Mouse (Mus musculus) ES-CJ7 (cell line): ENCODE results near the gene Gm44579.

ENCODE experiments used
- DNase-seq: peaks from one replicate; pipeline ENCODE4 v3.0.0; 2011; ENCODE audit warnings: low read depth, low spot score

Gene Gm44579

DNA sequence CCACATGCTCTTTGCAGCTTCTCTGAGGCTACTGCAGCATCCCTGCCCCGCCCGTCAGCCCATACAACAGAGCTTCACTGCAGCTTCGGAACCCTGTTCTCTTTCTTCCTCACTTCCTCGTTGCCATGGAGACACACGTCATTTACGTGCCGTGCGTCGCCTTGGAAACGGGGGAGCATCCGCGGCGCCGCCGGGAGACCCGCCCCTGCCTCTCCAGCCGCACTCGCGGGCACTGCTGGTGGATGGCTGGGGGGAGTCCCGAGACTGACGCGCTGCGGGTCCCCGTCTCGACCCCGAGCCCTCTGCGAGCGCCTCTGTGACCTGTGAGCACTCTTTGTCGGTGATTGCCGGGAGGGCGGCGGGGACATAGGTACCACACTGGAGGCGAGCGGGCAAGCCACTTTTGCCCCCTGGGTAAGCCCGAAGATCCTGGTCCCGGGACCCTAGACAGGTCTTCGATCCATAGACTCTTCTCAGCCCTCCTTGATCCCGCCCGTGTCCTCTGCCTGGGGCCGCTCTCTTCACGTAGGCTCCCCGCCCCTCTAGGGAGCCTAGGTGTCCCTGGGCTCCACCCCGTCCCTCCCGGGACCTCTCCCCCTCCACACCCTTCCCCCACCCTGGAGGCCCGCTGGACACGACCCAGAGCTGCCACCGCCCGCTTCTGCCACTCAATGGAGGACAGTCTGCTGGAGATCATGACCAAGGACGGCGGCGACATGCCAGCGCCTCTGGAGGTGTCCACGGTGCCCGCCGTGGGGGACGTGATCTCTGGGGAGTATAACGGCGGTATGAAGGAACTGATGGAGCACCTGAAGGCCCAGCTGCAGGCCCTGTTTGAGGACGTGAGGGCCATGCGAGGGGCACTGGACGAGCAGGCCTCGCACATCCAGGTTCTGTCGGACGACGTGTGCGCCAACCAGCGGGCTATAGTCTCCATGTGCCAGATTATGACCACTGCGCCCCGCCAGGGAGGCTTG is 52.8 kb downstream of the Gm44579 start:
- peak; percentile 95 for DNase-seq

DNA sequence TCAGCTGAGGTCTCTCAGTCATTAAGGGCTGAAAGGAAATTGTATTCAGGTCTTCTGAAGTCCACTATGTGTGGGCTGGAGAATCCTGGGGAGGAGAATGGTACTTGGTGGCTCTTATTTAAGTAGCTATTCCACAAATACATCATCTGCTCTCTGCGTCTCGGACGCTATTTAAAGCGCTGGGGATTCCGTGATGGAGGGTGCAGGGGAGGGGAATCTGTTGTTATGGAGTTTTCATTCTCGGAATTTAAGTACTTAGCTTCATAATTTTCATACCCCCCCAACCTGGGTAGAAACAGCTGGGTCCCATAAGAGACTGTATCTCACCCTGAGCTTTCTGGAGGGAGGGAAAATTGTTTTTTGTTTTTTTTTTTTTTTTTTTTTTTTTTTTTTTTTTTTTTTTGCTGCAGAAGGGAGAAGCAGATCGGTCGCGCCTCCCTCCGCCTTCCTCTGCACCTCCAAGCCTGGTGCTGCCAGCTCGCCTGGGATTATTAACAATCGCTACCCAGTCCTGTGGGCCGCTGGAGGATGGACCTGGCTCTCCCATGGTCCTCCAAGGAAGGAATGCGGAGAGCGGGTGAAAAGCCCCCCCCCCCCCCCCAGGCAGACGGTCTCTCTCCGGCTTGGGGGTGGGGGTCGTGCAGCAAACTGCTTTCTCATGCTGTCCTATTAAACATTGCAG is 53.7 kb downstream of the Gm44579 start, which contains the start of gene Ccdc184:
TSS of gene Ccdc184 (plus strand) at position 196 of the 682 bp plus-strand sequence.
- no peak for DNase-seq

DNA sequence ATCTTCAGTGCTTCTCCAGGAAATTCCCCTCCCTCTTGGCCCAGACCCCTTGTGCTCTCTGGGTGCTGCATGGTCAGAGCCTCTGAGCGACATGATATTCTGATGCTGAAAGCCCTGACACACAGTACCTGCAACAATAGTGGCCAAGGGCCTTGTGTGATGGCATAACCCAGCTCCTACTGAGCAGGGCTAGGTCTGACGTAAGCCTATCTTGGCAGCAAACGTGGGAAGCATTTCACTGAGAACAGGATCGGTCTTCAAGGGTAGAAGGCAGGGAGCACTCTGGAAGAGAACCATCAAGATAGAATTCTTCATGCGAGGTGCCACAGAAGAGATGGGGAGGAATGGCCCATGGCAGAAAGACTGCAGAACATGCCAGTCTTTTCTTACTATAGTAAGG is 55.3 kb downstream of the Gm44579 start, which contains the start of gene Asb8:
TSS of gene Asb8 (minus strand) at position 101 of the 400 bp plus-strand sequence.
- no peak for DNase-seq

DNA sequence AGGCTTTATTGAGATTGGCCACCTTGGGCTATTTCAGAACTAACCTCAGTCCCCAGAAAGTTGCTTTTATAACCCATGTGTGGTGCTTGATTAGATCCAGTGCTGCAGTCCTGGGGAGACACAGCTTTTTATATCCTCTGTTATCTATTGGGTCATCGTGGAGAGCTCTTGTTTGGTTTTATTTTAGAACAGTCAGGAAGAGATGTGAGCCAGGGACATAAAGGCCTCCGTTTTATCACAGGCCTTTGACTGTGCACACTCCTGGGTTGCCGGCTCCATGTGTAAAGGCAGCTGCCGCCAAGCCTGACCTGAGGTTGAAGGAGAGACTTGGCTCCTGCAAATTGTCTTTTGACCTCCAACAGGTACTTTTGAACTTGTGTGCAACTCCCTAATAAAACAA is 58.2 kb downstream of the Gm44579 start:
- no peak for DNase-seq

DNA sequence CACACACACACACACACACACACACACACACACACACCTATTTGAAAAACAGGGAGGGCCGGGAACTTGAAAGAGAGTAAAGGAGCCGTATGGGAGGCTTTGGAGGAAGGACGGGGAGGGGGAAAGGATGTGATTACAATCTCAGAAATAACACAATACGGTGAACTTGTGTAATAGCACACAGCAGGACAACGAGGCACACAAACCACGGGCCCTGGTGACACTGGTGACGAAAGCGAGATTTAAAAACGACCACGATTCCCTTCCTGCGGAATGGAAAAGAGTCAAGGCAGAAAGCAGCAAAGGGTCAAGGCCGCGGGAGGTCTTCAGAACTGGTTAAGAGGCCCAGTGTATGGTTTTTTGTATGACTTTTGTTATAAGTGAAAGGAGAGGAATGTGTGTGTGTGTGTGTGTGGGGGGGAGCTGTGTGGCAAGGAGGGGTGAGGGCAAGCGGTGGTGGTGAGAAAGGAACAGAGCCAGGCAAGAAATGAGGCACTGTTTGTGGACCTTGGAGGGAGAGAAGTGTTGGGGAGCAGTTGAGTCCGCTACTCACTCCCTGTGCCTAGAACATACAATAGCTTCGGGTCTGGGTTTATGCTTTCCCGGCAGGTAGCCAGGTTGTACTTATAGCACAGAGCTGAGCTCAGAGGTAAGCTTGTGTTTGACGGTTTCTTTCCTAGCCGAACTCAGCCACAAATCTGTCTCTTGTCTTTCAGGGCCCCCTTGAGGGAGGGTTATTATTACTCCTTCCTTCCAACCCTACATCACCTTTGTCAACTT is 59.6 kb downstream of the Gm44579 start:
- no peak for DNase-seq

DNA sequence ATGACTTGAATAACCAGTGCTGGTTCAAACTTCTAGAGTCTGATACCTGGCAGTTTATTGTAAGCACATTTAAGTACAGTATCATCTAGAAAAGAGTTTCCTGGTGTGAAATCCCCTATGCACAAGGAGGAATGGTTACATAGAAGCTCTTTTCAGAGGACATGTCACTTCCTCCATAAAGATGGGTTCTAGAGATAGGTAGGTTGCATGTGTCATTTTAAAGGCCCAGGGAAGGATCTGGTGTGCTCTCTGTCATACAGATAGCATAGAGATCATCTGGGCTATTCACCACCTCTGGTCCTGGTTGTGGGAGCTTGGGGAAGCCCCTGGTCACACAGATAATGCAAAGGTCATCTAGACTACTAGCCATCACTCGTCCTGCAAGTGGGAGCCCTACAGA is 63.5 kb downstream of the Gm44579 start:
- no peak for DNase-seq

DNA sequence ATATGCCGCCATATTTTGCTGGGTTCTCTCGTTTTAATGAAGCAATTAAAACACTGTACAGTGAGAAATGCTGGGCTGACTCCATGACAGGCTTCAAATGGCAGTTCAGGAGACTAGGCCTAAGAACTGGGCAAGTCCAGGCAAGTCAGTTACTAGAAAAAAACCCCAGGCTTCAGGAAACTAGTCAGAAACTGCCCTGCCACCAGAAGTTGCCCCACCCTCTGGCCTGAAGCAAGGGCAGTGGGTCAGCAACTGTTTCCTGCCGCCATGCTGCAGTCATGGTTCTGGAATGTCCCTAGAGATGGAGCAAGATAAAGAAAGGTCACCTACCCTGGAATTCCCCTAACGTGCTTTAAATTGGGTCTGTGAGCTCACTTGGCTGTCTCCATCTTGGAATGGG is 64.8 kb downstream of the Gm44579 start:
- DNase-seq, result peak; percentile 73

DNA sequence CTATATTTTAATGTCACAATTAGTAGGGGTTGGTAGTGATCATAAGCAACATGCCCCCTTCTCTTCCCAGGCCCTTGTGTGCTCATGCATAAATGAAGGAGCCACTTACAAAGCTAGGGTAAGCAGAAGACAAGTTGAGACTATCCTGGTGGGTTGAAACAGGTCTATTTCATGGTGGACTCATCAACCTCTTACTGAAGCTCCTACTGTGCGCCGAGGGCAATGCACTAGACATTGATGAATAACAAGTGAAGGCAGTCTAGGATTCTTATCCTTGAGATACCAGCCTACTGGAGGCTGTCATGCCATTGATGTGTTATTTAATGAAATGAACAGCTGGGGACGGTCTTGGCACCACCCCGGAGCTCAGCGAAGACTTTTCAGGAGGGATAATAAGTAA is 65.5 kb downstream of the Gm44579 start:
- DNase-seq, result no peak

DNA sequence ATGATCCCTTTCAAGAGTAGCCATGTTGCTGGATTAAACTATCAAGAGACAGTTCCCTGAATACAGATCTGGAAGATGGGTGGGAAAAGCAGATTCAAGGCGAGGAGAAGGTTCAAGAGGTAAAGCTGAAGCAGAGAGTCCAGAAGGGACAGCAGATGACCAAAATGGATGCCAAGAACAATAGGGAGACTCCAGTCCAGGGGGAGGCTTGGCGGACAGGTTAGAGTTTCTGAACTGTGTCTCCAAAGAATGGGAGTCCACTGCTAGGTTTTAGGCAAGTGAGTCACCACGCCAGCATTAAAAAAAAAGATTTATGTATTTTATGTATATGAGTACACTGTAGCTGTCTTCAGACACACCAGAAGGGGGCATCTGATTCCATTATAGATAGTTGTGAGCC is 66.1 kb downstream of the Gm44579 start:
- DNase-seq, result no peak

DNA sequence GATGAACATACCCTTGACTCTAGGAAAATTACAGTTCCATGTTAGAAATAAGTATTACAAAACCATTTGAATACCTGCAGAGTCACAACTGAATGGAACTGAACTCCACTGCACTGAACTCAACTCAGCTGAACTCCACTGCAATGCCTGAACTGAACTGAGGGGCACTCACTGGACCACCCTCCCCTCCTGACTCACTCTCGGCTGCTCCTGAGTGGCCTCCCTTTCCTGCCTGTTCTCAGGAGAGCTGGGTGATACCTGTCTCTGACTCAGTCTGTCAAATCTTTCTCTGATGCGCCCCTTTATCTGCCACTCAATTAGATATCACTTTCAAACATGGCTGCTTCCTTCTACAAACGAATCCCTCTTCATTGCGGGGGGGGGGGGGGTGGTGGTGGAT is 66.6 kb downstream of the Gm44579 start:
- DNase-seq, result peak; percentile 23

DNA sequence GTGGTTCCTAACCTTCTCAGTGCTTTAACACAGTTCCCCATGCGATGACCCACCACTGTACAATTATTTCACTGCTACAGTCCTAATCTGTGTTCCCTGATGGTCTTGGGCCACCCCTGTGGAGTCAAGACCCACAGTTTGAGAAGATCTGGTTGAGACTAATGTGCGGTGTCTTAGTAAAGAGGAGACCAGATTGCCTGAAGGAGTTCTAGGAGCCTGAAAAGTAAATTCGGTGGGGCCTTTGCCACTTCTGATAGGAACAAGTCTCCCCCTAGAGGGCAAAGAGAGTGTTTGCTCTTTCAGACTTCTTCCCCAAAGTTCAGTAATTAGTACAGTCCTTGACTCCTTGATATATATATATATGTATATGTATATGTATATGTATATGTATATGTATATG is 67.2 kb downstream of the Gm44579 start:
- peak; percentile 74 for DNase-seq

DNA sequence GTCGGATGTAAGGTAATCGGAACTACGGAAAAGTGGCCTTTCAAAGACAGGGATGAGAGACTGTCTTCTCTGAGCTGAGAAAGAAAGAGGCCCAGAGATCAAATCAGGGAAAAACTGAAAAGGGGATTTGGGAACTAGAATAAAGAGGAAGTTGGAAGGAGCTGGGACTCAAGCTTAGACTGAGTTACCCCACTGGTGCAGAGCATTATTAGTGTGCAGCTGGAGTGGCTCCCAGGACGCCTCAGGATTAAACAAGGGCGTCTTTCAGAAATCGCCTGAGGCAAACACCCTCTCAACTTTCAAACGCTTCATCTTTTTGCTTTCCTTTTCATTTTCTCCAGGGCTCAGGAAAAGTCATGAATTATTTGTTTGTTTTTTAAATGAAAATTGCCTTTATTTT is 67.9 kb downstream of the Gm44579 start:
- DNase-seq, result no peak

DNA sequence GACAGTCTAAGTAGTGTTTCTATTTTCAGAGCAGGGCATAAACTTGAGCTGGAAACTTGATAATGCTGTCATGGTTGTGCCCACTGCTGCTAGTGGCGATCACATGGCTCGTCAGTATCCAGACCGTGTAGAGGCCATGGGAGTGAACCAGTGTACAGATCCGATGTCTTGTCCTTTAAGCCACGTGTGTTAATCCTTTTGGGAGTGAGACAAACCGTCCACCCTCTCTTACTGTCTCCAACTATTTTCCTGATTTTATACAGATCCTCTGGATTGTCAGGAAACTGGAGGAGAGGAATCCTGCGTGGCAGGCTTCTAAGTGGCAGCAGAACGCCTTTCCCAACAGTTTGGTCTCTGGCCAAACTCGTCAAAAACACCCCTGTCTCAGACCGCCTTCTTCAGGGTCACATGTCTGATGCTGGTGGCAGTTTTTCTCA is 71.6 kb downstream of the Gm44579 start:
- no peak for DNase-seq

DNA sequence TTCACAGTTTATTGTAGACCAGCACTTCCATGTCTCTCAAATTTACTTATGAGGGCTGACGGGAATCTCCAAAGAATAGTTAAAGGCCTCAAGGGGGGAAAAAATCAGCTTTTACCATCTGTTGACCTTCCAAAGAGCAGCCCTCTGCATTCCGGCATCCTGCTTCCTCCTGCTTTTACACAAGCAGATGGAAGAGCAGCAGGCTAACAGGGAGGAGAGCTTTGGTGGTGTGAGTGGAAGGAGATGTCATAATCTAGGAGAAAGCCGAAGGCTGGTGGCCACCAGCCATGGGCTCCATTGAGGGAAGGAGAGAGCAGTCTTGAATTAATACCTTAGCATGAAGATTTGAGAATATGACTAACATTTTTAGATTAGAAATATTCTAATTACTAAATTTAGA is 72.4 kb downstream of the Gm44579 start:
- no peak for DNase-seq

DNA sequence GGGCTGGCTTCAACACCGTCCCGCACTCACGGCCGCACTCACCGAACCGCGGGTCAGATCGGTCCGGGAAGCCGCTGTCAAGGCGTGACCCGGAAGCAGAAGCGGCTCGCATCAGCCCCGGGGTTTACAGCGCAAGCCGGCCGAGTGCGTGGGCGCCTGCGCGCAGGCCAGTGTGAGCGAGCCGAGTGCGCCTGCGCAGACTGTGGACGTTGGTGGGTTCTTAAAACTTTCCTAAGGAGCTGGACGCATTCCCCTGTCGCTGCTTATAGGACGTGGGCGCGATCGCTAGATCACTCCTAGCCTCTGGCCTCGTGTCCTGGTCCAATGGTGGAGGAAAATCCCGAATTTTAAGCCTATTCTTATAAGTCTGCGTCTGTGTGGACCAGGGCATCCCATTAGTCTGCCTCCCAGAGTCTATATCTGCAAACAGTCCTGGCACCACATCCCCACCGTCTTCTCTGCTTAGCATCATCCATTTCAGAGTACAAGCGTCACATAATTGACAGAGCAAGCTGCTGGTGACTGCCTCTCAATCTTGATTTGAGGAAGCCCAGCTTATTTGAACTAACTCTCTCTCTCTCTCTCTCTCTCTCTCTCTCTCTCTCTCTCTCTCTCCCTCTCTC is 75.1 kb downstream of the Gm44579 start:
- DNase-seq, result peak; percentile 94

DNA sequence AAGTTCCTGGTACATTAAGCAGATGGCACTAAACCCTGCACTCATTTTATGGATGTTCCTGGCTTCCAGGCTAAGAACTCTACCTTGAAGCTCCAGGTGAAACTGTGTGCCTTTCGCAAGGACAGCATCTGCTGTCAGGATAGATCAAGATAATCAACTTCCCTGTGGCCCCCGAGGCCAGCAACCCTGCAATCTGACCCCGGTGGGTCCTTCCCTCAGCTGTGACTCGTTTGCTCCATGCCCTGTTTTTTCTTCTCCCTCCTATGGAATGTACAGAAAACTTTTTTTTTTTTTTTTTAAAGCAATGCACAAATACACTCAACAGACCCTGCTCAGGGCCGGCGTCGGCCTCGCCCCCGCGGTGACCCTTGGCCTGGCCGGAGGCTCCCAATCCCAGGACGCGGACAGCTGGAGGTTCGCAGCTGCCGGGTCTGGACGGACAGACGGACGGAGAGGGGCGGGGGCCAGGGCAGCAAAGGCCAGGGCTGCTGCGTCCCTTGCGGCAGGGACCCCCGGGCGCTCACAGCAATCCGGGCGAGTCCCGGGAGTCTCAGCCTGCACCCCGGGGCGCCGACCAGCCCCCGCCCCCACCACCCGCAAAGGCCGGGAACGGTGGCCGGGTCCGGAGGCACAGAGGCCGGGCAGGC is 75.8 kb downstream of the Gm44579 start:
- no peak for DNase-seq

DNA sequence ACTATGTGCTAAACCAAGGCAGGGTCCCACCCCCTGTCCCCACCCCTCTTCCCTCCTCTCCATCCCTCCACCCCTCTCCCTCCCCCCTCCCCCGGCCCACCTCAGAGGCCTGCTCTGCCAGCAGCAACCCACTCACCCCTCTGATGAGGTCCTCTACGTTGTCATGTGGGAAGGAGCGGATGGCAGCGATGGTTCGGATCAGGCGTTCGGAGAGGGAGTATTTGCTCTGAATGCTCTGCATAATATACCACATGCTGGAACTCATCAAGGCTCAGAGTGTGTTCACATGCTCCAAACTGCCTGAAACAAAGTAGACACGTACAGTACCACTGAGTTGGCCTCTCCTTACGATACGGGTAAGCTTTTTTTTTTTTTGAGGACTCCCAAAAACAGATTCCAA is 78.3 kb downstream of the Gm44579 start:
- no peak for DNase-seq

DNA sequence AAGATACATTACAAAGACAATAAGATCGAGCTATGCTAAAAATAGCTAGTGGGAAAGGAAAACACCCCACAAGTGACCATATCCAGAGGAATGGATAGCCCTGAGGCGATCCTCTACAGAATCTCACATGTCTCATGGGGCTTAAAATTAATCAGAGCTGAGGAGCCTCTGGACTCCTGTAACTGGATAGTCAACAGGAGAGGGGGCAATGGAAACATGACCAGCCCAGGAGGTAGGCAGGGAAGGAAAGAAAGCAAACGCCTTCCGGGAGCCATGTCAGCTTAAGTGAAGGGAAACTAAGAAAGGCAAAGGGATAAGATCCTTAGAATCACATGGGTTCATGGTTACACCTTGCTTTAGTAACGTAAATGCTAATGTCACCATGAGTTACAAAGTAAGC is 80.0 kb downstream of the Gm44579 start:
- no peak for DNase-seq

DNA sequence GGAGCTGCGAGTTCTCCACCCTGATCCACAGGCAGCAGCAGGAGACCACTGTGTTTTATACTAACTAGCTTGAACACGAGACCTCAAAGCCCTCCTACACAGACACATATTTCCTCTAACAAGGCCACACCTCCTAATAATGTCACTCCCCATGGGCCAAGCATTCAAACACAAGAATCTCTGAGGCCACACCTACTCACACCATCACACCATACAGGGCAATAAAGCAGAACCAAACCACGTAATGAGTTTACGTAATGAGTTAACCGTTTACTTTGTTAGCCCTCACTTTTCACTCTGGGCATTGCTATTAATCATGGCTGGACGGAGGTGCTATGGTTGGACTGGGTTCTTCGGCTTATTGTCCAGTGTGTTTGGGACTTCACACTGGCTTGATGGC is 81.0 kb downstream of the Gm44579 start:
- no peak for DNase-seq

DNA sequence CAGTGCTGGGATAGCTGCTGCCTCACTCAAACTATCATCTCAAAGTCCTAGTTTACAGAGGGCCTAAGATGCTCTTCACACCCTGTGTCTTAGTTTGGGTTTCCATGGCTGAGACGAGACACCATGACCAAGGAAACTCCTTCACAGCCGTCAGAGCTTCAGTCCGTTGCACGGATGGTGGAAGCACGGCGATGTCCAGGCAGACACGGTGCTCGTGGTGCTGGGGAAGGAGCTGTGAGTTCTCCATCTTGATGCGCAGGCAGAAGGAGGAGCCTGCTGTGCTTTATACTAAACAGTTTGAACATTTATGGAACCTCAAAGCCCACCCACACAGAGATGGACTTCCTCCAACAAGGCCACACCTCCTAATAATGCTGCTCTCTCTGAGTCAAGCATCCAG is 83.9 kb downstream of the Gm44579 start:
- no peak for DNase-seq
